9 mouse cellular contexts compared by ENCODE assay signal in genomic region chr6:125159773-125160557, GRCm38 (mm10). TPM values are rescaled to one million over a fixed set of nuclear protein-coding genes. Genes with fewer than 3 reads are reported as not detected.
A peak's percentile ranks its signal among the peaks of the same experiment; 100 is the strongest.
DNase-seq lines count a peak whose midpoint lies in the region; ATAC-seq and TF ChIP-seq lines count a peak whose summit lies in the region.
"Had no signal": no experiment of that assay in that cellular context is flagged by ENCODE, and none has a peak within 500 bp of the region (broad histone marks: within the 10 kb centered on the region; RNA-seq: fewer than 3 reads in every experiment).

No protein-coding gene starts in this region.

- no peaks in the 10 kb centered on the region for H3K9me3 ChIP-seq in heart, postnatal 0 days (replicated peaks; ENCODE audit: control insufficient read depth, low read length)
- H3K9me3 ChIP-seq in forebrain, embryonic 15.5 days = no peaks in the 10 kb centered on the region

- peaks cover 66% of the 10 kb centered on the region for H3K36me3 ChIP-seq in heart, postnatal 0 days (replicated peaks; ENCODE audit: control insufficient read depth, insufficient read depth, low read length)
- H3K36me3 ChIP-seq in testis, adult 2 months (ENCODE audit: control insufficient read depth, insufficient read depth, low read length) = peaks cover 3% of the 10 kb centered on the region
- H3K36me3 ChIP-seq in forebrain, embryonic 15.5 days = peaks cover 45% of the 10 kb centered on the region
- peaks cover 24% of the 10 kb centered on the region for H3K36me3 ChIP-seq in myocyte (ENCODE audit: control insufficient read depth, insufficient read depth)

- H3K4me1 ChIP-seq in heart, postnatal 0 days (ENCODE audit: control insufficient read depth, insufficient read depth) = peaks cover 18% of the 10 kb centered on the region
- H3K4me1 ChIP-seq in testis, adult 2 months (ENCODE audit: control insufficient read depth, insufficient read depth, low read length) = peaks cover 11% of the 10 kb centered on the region
- peaks cover 40% of the 10 kb centered on the region for H3K4me1 ChIP-seq in forebrain, embryonic 15.5 days

- H3K79me2 ChIP-seq in myocyte (ENCODE audit: control insufficient read depth, insufficient read depth) = peaks cover 19% of the 10 kb centered on the region

- DNase-seq in heart, postnatal 0 days (ENCODE audit: low spot score) = no peak
- DNase-seq in heart, postnatal 14 days = no peak
- DNase-seq in testis, postnatal 14 days (ENCODE audit: low spot score) = no peak
- no peak for DNase-seq in left cerebral cortex, postnatal 25 days (ENCODE audit: low spot score in 2 of 2)
- no peak for DNase-seq in c-Kit-positive CD71-positive TER-119-positive erythroid progenitor cells, embryonic 14.5 days (ENCODE audit: low spot score)
- DNase-seq: kidney, postnatal 10 days had no signal

- TF ChIP-seq EP300 in heart, postnatal 0 days (IDR thresholded peaks at IDR 0.05; ENCODE audit: low read depth) = no peak

- TF ChIP-seq POLR2A in testis, adult 2 months (IDR thresholded peaks at IDR 0.05; ENCODE audit: control insufficient read depth, low read depth, low read length) = no peak
- peak; percentile 6 for TF ChIP-seq POLR2A in myocyte (IDR thresholded peaks at IDR 0.05; ENCODE audit: insufficient read length, low read depth)

- no peak overlapping the region for H3K9ac ChIP-seq in heart, postnatal 0 days (replicated peaks; ENCODE audit: low read depth, low read length)
- H3K9ac ChIP-seq in forebrain, embryonic 15.5 days (replicated peaks) = no peak overlapping the region

- 69% methylated on average over 7 of the region's 7 CpGs for WGBS in heart, postnatal 0 days
- whole genome bisulfite sequencing in forebrain, embryonic 15.5 days = 83% methylated on average over 7 of the region's 7 CpGs

- no peak for ATAC-seq in heart, postnatal 0 days (ENCODE audit: insufficient read depth, low read depth)
- ATAC-seq in forebrain, embryonic 15.5 days (replicated peaks) = no peak

- no peaks in the 10 kb centered on the region for H3K27me3 ChIP-seq in heart, postnatal 0 days (ENCODE audit: control insufficient read depth, insufficient read depth, low read length)
- no peaks in the 10 kb centered on the region for H3K27me3 ChIP-seq in testis, adult 2 months (ENCODE audit: control insufficient read depth, insufficient read depth, low read length)
- H3K27me3 ChIP-seq in forebrain, embryonic 15.5 days = no peaks in the 10 kb centered on the region
- no peaks in the 10 kb centered on the region for H3K27me3 ChIP-seq in myocyte (ENCODE audit: control insufficient read depth, insufficient read depth, insufficient read length)

- intact Hi-C loops in heart, postnatal 14 days (cut with DNase I) = loop anchor here (1.0 kb wide), 1 partner anchor 8 kb away; no protein-coding TSS in a partner anchor
- intact Hi-C loops in left cerebral cortex, postnatal 25 days (cut with DNase I) = no loop called here

- no peak overlapping the region for H3ac ChIP-seq in myocyte (ENCODE audit: control insufficient read depth, insufficient read length)

- peak overlapping the region; percentile 80; the same call in 1 of the 2 replicates for H3K27ac ChIP-seq in heart, postnatal 0 days (ENCODE audit: low read depth)
- H3K27ac ChIP-seq in testis, adult 2 months (ENCODE audit: control insufficient read depth, insufficient read depth, low read depth, low read length) = peak overlapping the region; percentile 33; the same call in 1 of the 2 replicates
- H3K27ac ChIP-seq in forebrain, embryonic 15.5 days (replicated peaks) = peak overlapping the region; percentile 40

- H3K4me2 ChIP-seq in heart, postnatal 0 days (ENCODE audit: low read depth, low read length) = no peak overlapping the region
- H3K4me2 ChIP-seq in forebrain, embryonic 15.5 days (replicated peaks) = no peak overlapping the region
- peak overlapping the region; percentile 53 for H3K4me2 ChIP-seq in myocyte (ENCODE audit: low read depth)

- TF ChIP-seq CTCF in heart, postnatal 0 days (IDR thresholded peaks at IDR 0.05; ENCODE audit: low read depth) = no peak
- TF ChIP-seq CTCF in testis, adult 2 months (IDR thresholded peaks at IDR 0.05; ENCODE audit: control insufficient read depth, insufficient read depth, insufficient replicate concordance, low read depth, low read length) = no peak

- no peak overlapping the region for H3K4me3 ChIP-seq in heart, postnatal 0 days (ENCODE audit: low read depth, low read length)
- H3K4me3 ChIP-seq in testis, adult 2 months (ENCODE audit: control insufficient read depth, low read depth, low read length) = no peak overlapping the region
- H3K4me3 ChIP-seq in forebrain, embryonic 15.5 days = no peak overlapping the region
- peak overlapping the region; percentile 98 for H3K4me3 ChIP-seq in myocyte

TF ChIP-seq in myocyte, 11 proteins besides CTCF, POLR2A, EP300 and RAD21:
- TF ChIP-seq MYOD1 (IDR thresholded peaks at IDR 0.05; ENCODE audit: control insufficient read depth in 1 of 3, insufficient read length in 2 of 3, low read depth in 2 of 3) (no peak), CEBPB (IDR thresholded peaks at IDR 0.05; ENCODE audit: insufficient read depth, poor library complexity, severe bottlenecking) (no peak), USF1 (IDR thresholded peaks at IDR 0.05; ENCODE audit: low read depth) (no peak), MYOG (IDR thresholded peaks at IDR 0.05; ENCODE audit: control insufficient read depth in 1 of 3, insufficient read depth in 1 of 3, insufficient read length in 2 of 3, low read depth in 2 of 3) (no peak), REST (IDR thresholded peaks at IDR 0.05; ENCODE audit: insufficient read depth, insufficient read length) (no peak), TCF12 (IDR thresholded peaks at IDR 0.05; ENCODE audit: insufficient read depth, poor library complexity, severe bottlenecking) (no peak)

RNA-seq across cellular contexts. Expression of gene Gapdh, which starts 6.3 kb away (rescaled TPM):
- total RNA-seq in heart, postnatal 0 days (2014; rRNA removed; ENCODE audit: low replicate concordance) = 6,647 and 7,476 TPM in 2 replicates
- 3,728 and 4,065 TPM in 2 replicates for polyA plus RNA-seq in heart, postnatal 0 days (2015; fragmentation: Nextera tagmentation; extraction: Ambion mirVana)
- total RNA-seq in heart, postnatal 14 days (2021) = 1,000 to 10,000 TPM; 3,924 to 4,148 TPM
- 274 and 379 TPM in 2 replicates for polyA plus RNA-seq in testis, adult 2 months (2012; rRNA removed)
- polyA plus RNA-seq in forebrain, embryonic 15.5 days (2015; fragmentation: Nextera tagmentation; extraction: Ambion mirVana) = 1,461 and 1,493 TPM in 2 replicates
- polyA plus RNA-seq in myocyte (2012; fragmentation: generic; extraction: Trizol) = 9,871 TPM
- 1,000 to 10,000 TPM; 2,469 to 2,584 TPM for total RNA-seq in left cerebral cortex, postnatal 25 days (2021)

RNA-seq across cellular contexts. Expression of gene Iffo1, which starts 14.9 kb away (rescaled TPM):
- 10.6 and 41.9 TPM in 2 replicates for total RNA-seq in heart, postnatal 0 days (2014; rRNA removed; ENCODE audit: low replicate concordance)
- 10.5 and 12.3 TPM in 2 replicates for polyA plus RNA-seq in heart, postnatal 0 days (2015; fragmentation: Nextera tagmentation; extraction: Ambion mirVana)
- total RNA-seq in heart, postnatal 14 days (2021) = 10 to 100 TPM in 1 of 2 experiments, 1 to 10 TPM in 1; 10.0 to 16.1 TPM
- polyA plus RNA-seq in testis, adult 2 months (2012; rRNA removed) = 60.9 and 62.9 TPM in 2 replicates
- 18.9 and 21.0 TPM in 2 replicates for polyA plus RNA-seq in forebrain, embryonic 15.5 days (2015; fragmentation: Nextera tagmentation; extraction: Ambion mirVana)
- polyA plus RNA-seq in myocyte (2012; fragmentation: generic; extraction: Trizol) = 244 TPM
- total RNA-seq in left cerebral cortex, postnatal 25 days (2021) = 10 to 100 TPM; 52.7 to 63.0 TPM

RNA-seq across cellular contexts. Expression of gene Nop2, which starts 28.3 kb away (rescaled TPM):
- 21.4 and 22.9 TPM in 2 replicates for total RNA-seq in heart, postnatal 0 days (2014; rRNA removed; ENCODE audit: low replicate concordance)
- 20.6 and 25.3 TPM in 2 replicates for polyA plus RNA-seq in heart, postnatal 0 days (2015; fragmentation: Nextera tagmentation; extraction: Ambion mirVana)
- total RNA-seq in heart, postnatal 14 days (2021) = 10 to 100 TPM; 16.2 to 19.9 TPM
- polyA plus RNA-seq in testis, adult 2 months (2012; rRNA removed) = 24.5 and 26.2 TPM in 2 replicates
- polyA plus RNA-seq in forebrain, embryonic 15.5 days (2015; fragmentation: Nextera tagmentation; extraction: Ambion mirVana) = 51.1 and 51.8 TPM in 2 replicates
- polyA plus RNA-seq in myocyte (2012; fragmentation: generic; extraction: Trizol) = 55.4 TPM
- total RNA-seq in left cerebral cortex, postnatal 25 days (2021) = 10 to 100 TPM; 27.1 to 28.0 TPM

RNA-seq across cellular contexts. Expression of gene Ncapd2, which starts 31.5 kb away (rescaled TPM):
- 85.4 and 98.0 TPM in 2 replicates for total RNA-seq in heart, postnatal 0 days (2014; rRNA removed; ENCODE audit: low replicate concordance)
- 24.5 and 26.3 TPM in 2 replicates for polyA plus RNA-seq in heart, postnatal 0 days (2015; fragmentation: Nextera tagmentation; extraction: Ambion mirVana)
- total RNA-seq in heart, postnatal 14 days (2021) = 10 to 100 TPM; 28.1 to 33.4 TPM
- polyA plus RNA-seq in testis, adult 2 months (2012; rRNA removed) = 100 and 109 TPM in 2 replicates
- 98.5 and 99.5 TPM in 2 replicates for polyA plus RNA-seq in forebrain, embryonic 15.5 days (2015; fragmentation: Nextera tagmentation; extraction: Ambion mirVana)
- polyA plus RNA-seq in myocyte (2012; fragmentation: generic; extraction: Trizol) = 34.7 TPM
- total RNA-seq in left cerebral cortex, postnatal 25 days (2021) = 10 to 100 TPM; 18.9 to 25.6 TPM

RNA-seq across cellular contexts. Expression of gene Mrpl51, which starts 31.6 kb away (rescaled TPM):
- 109 and 165 TPM in 2 replicates for total RNA-seq in heart, postnatal 0 days (2014; rRNA removed; ENCODE audit: low replicate concordance)
- polyA plus RNA-seq in heart, postnatal 0 days (2015; fragmentation: Nextera tagmentation; extraction: Ambion mirVana) = 426 and 447 TPM in 2 replicates
- total RNA-seq in heart, postnatal 14 days (2021) = 100 to 1,000 TPM; 279 to 289 TPM
- 171 and 194 TPM in 2 replicates for polyA plus RNA-seq in testis, adult 2 months (2012; rRNA removed)
- 155 and 158 TPM in 2 replicates for polyA plus RNA-seq in forebrain, embryonic 15.5 days (2015; fragmentation: Nextera tagmentation; extraction: Ambion mirVana)
- polyA plus RNA-seq in myocyte (2012; fragmentation: generic; extraction: Trizol) = 132 TPM
- total RNA-seq in left cerebral cortex, postnatal 25 days (2021) = 10 to 100 TPM; 70.4 to 73.6 TPM
